Mouse (Mus musculus): ENCODE data around the gene Mrpl58.

Gene Mrpl58

GRCm38 (mm10) chr11:115457405-115457804 lies 53.9 kb downstream of the Mrpl58 start:
- peak; percentile 37 for DNase-seq (ENCODE audit: low spot score)

- no peak for DNase-seq (ENCODE audit: low spot score)
Measured at GRCm38 (mm10) chr11:115460976-115461375, 57.4 kb downstream of the Mrpl58 start.

- no peak for DNase-seq (ENCODE audit: low spot score)
Measured at GRCm38 (mm10) chr11:115461846-115462242, 58.3 kb downstream of the Mrpl58 start.
